Mouse (Mus musculus) hindbrain, embryonic 15.5 days (tissue): ENCODE data around the gene Atxn1l. TPM values are rescaled to one million over a fixed set of nuclear protein-coding genes. Genes with fewer than 3 reads are reported as not detected.
A peak's percentile ranks its signal among the peaks of the same experiment; 100 is the strongest.

Experiments
- ATAC-seq: fragments of 200-750 bp; cut with Nextera tagmentation; 2 replicates; pipeline ENCODE4 v1.8.0; 2017; ENCODE audit warnings: low read depth, moderate number of reproducible peaks, moderate TSS enrichment; ENCODE audit not compliant: low FRiP score
- H3K27ac ChIP-seq: fragments of 300-500 bp; sonication (generic); replicated peaks from 2 replicates; pipeline ENCODE4 v1.5.1; 2015; ENCODE audit warnings: mild to moderate bottlenecking, inconsistent platforms
- H3K27me3 ChIP-seq: fragments of 300-500 bp; sonication (generic); 2 replicates; pipeline ENCODE4 v1.6.1; 2015; ENCODE audit warnings: control low read depth, inconsistent platforms
- H3K36me3 ChIP-seq: fragments of 300-500 bp; sonication (generic); 2 replicates; pipeline ENCODE4 v1.6.1; 2015; ENCODE audit warnings: control low read depth, inconsistent platforms
- H3K4me1 ChIP-seq: fragments of 300-500 bp; sonication (generic); replicated peaks from 2 replicates; pipeline ENCODE4 v1.6.1; 2015; ENCODE audit warnings: control low read depth, inconsistent platforms
- H3K4me2 ChIP-seq: fragments of 300-500 bp; sonication (generic); 2 replicates; pipeline ENCODE4 v1.6.1; 2015; ENCODE audit warnings: moderate library complexity, mild to moderate bottlenecking, inconsistent platforms
- H3K4me3 ChIP-seq: fragments of 300-500 bp; sonication (generic); 2 replicates; pipeline ENCODE4 v1.5.1; 2015; ENCODE audit warnings: mild to moderate bottlenecking, inconsistent platforms
- H3K9ac ChIP-seq: fragments of 300-500 bp; sonication (generic); 2 replicates; pipeline ENCODE4 v1.6.1; 2015; ENCODE audit warnings: inconsistent platforms
- H3K9me3 ChIP-seq: fragments of 300-500 bp; sonication (generic); 2 replicates; pipeline ENCODE4 v1.6.1; 2016; ENCODE audit warnings: control low read depth, inconsistent platforms
- WGBS: fragments of 180-500 bp; shearing (Covaris S2); methylation state at CpG from one replicate; pipeline ENCODE4 v1.1.7; 2015; 5-methylcytosine and 5-hydroxymethylcytosine counted together
- polyA plus RNA-seq: library from polyadenylated mRNA; unstranded; fragments of >200 nt; fragmentation: Nextera tagmentation; extraction: Ambion mirVana; gene quantifications from 2 replicates; pipeline ENCODE4 v1.2.1, GENCODE M21; 2015

The Atxn1l gene
- polyA plus RNA-seq, 1 experiment from 2014 or later: 4.1 TPM

GRCm38 (mm10) chr8:109692443-109693145 lies 44.9 kb downstream of the Atxn1l start:
- peak; percentile 79 for ATAC-seq
- Histone ChIP-seq H3K36me3 (no peaks in the 10 kb centered on the region), H3K27me3 (no peaks in the 10 kb centered on the region), H3K27ac (peak overlapping the region; percentile 86), H3K4me1 (peaks cover 28% of the 10 kb centered on the region), H3K4me2 (peak overlapping the region; percentile 84), H3K9ac (peak overlapping the region; percentile 89), H3K4me3 (peak overlapping the region; percentile 99), H3K9me3 (no peaks in the 10 kb centered on the region)
- WGBS: under 1% methylated on average over 38 of the region's 38 CpGs

DNA sequence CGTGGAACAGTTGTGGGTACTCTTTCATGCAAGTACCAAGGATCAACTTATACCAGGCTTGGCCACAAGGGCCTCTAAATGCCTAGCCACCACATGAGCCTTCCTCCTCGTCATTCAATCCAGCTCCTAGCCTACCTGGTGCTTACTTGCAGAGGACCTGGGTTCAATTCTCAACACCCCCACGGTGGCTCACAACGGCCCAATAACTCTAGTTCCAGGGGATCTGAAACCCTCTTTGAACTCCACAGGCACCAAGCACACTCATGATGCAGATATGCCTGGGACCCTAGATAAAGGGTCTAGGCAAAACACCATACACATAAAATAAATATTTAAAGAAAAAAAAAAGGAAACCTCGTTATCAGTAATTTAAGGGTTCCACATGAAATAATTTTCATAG lies 45.8 kb downstream of the Atxn1l start:
- H3K4me1 ChIP-seq: peaks cover 28% of the 10 kb centered on the region
- H3K27ac ChIP-seq: no peak overlapping the region
- peak overlapping the region; percentile 89 for H3K9ac ChIP-seq
- 48% methylated on average over 5 of the region's 5 CpGs for WGBS
- no peaks in the 10 kb centered on the region for H3K36me3 ChIP-seq
- no peaks in the 10 kb centered on the region for H3K27me3 ChIP-seq
- ATAC-seq: no peak
- H3K4me2 ChIP-seq: peak overlapping the region; percentile 84
- no peaks in the 10 kb centered on the region for H3K9me3 ChIP-seq
- peak overlapping the region; percentile 99 for H3K4me3 ChIP-seq

DNA sequence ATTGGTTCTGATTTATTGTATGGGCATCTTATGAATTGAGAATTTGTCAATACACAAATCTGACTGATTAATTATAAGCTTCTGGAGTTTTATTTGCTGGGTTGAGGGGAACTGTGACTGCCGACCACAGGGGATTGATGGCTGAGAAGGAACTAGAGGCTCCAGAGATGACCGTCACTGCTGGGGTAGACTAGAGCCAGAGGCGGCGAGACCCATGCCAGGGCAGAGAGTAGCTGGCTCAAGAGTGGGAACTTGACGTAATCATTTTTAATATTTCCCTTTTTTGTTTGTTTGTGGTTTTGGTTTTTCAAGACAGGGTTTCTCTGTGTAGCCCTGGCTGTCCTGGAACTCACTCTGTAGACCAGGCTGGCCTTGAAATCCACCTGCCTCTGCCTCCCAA lies 50.3 kb downstream of the Atxn1l start:
- no peak overlapping the region for H3K4me2 ChIP-seq
- peaks cover 11% of the 10 kb centered on the region for H3K36me3 ChIP-seq
- 90% methylated on average over 5 of the region's 5 CpGs for WGBS
- no peak overlapping the region for H3K4me3 ChIP-seq
- ATAC-seq: no peak
- no peak overlapping the region for H3K27ac ChIP-seq
- no peaks in the 10 kb centered on the region for H3K27me3 ChIP-seq
- H3K9ac ChIP-seq: no peak overlapping the region
- no peaks in the 10 kb centered on the region for H3K9me3 ChIP-seq
- peaks cover 19% of the 10 kb centered on the region for H3K4me1 ChIP-seq

GRCm38 (mm10) chr8:109682120-109682519 lies 55.4 kb downstream of the Atxn1l start:
- no peaks in the 10 kb centered on the region for H3K4me1 ChIP-seq
- H3K4me3 ChIP-seq: no peak overlapping the region
- no peak for ATAC-seq
- no peak overlapping the region for H3K4me2 ChIP-seq
- 93% methylated on average over 5 of the region's 5 CpGs for WGBS
- H3K36me3 ChIP-seq: peaks cover 55% of the 10 kb centered on the region
- no peaks in the 10 kb centered on the region for H3K27me3 ChIP-seq
- H3K27ac ChIP-seq: no peak overlapping the region
- no peaks in the 10 kb centered on the region for H3K9me3 ChIP-seq
- H3K9ac ChIP-seq: no peak overlapping the region

- Histone ChIP-seq H3K4me2 (no peak overlapping the region), H3K27ac (no peak overlapping the region), H3K27me3 (no peaks in the 10 kb centered on the region), H3K9ac (no peak overlapping the region), H3K36me3 (peaks cover 60% of the 10 kb centered on the region), H3K4me1 (no peaks in the 10 kb centered on the region), H3K9me3 (no peaks in the 10 kb centered on the region), H3K4me3 (no peak overlapping the region)
- WGBS: 85% methylated on average over 3 of the region's 3 CpGs
- no peak for ATAC-seq
These were observed 56.0 kb downstream of the Atxn1l start for GRCm38 (mm10) chr8:109681535-109681934.

Other genes with a start within 250 kb of the Atxn1l start
- 2.1 TPM in 2 replicates for gene Pmfbp1, start 243.7 kb downstream of the Atxn1l start, polyA plus RNA-seq
- gene Dhx38, start 171.9 kb downstream of the Atxn1l start, polyA plus RNA-seq: 17.2 and 17.4 TPM in 2 replicates
- gene Txnl4b, start 171.8 kb downstream of the Atxn1l start, polyA plus RNA-seq: 28.7 and 30.2 TPM in 2 replicates
- gene Hp, start 158.6 kb downstream of the Atxn1l start, polyA plus RNA-seq: 0.51 and 0.93 TPM in 2 replicates
- gene Dhodh, start 129.1 kb downstream of the Atxn1l start, polyA plus RNA-seq: 30.5 and 31.1 TPM in 2 replicates
- gene Pkd1l3, start 123.2 kb downstream of the Atxn1l start, polyA plus RNA-seq: 0.14 and 0.21 TPM in 2 replicates
- 145 and 148 TPM in 2 replicates for gene Ist1, start 44.5 kb downstream of the Atxn1l start, polyA plus RNA-seq
- gene Zfp821, start 32.2 kb downstream of the Atxn1l start, polyA plus RNA-seq: 69.5 and 71.3 TPM in 2 replicates
- gene Ap1g1, start 40.8 kb upstream of the Atxn1l start, polyA plus RNA-seq: 46.8 and 50.4 TPM in 2 replicates
- 4.4 and 5.3 TPM in 2 replicates for gene Phlpp2, start 130.8 kb upstream of the Atxn1l start, polyA plus RNA-seq
- gene Marveld3, start 224.5 kb upstream of the Atxn1l start, polyA plus RNA-seq: 1.6 and 2.2 TPM in 2 replicates